Mouse (Mus musculus): ENCODE data around the gene Btbd18. TPM values are rescaled to one million over a fixed set of nuclear protein-coding genes. Genes with fewer than 3 reads are reported as not detected.

The Btbd18 gene
- polyA plus RNA-seq, 1 experiment from 2014 or later: 0.77 TPM

DNA sequence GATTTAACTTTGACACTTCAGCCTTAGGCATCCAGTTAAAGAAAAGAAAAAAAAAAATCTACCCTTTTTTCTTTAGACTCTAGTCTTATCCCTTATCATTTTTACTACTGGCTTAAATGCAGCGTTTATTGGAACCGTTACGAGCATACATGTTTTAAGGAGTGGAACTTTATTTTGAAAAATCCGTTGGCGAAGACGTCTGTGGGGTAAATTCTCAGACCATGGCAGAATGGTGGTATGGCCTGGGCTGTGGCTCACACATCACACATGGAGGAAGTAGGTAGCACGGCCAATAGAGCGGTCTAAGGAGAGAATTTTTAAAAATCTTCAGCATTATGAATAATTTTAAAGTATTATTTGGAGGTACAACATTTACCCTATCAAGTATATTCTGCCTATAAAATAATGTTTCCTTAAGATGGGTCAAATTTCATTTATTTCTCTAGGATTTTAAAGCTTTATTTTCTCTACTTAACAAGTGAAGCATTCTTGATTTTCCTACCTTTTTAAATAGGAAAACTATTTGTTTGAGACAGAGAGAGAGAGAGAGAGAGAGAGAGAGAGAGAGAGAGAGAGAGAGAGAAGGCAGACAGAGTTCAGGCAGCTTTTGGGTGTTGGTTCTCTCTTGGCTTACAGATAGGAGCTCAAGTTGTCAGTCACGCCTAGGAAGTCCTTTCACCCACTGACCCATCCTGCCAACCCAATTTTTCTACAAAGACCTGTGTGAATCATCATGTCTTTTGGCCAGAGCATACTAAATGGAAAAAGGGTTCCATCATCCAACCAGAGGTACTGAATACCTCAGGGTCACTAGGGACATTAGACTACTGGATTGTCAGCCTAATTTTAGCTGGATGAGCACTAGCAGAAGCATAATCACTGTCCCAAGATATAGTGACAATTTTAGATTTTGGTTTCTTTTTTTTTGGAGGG, 57.8 kb downstream of the Btbd18 start:
- 41% methylated on average over 9 of the region's 9 CpGs for WGBS
- Histone ChIP-seq H3K27ac (ENCODE audit: low read depth, low read length) (peak overlapping the region; percentile 96; the same call in 1 of the 2 replicates), H3K4me3 (ENCODE audit: low read depth, low read length) (peak overlapping the region; percentile 96), H3K4me2 (ENCODE audit: low read depth, low read length, severe bottlenecking) (peak overlapping the region; percentile 85), H3K27me3 (ENCODE audit: control insufficient read depth, insufficient read depth, low read length) (no peaks in the 10 kb centered on the region), H3K9ac (ENCODE audit: low read length) (peak overlapping the region; percentile 95), H3K36me3 (ENCODE audit: control insufficient read depth, insufficient read depth, low read length) (no peaks in the 10 kb centered on the region), H3K9me3 (ENCODE audit: control insufficient read depth, low read length) (no peaks in the 10 kb centered on the region), H3K4me1 (replicated peaks; ENCODE audit: control insufficient read depth, insufficient read depth, low read length) (0 out of 2 replicates have a peak, but pooled peaks cover 2% of the 10 kb centered on the region)
- ATAC-seq (replicated peaks; ENCODE audit: low FRiP score) (no peak), DNase-seq (ENCODE audit: low spot score) (no peak)

DNA sequence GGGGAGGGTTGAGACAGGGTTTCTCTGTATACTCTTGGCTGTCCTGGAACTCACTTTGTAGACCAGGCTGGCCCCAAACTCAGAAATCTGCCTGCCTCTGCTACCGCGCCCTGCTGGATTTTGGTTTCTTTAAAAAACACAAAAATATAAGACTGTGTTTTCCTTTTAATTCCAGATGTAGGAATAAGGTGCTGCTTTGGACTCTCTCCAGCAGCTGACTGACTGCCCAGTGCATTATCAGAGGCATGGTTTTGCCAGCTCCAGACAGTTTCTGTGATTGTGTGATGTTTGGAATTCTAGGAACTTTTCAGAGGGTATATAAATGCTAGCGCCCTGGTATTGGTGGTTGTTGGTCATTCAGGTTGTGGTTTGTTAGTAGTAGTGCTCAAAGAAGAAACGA, 58.5 kb downstream of the Btbd18 start:
- no peak for ATAC-seq (replicated peaks; ENCODE audit: low FRiP score)
- Histone ChIP-seq H3K4me3 (ENCODE audit: low read depth, low read length) (no peak overlapping the region), H3K9me3 (ENCODE audit: control insufficient read depth, low read length) (no peaks in the 10 kb centered on the region), H3K9ac (ENCODE audit: low read length) (no peak overlapping the region), H3K4me1 (replicated peaks; ENCODE audit: control insufficient read depth, insufficient read depth, low read length) (0 out of 2 replicates have a peak, but pooled peaks cover 2% of the 10 kb centered on the region), H3K27ac (ENCODE audit: low read depth, low read length) (no peak overlapping the region), H3K27me3 (ENCODE audit: control insufficient read depth, insufficient read depth, low read length) (no peaks in the 10 kb centered on the region), H3K36me3 (ENCODE audit: control insufficient read depth, insufficient read depth, low read length) (no peaks in the 10 kb centered on the region), H3K4me2 (ENCODE audit: low read depth, low read length, severe bottlenecking) (no peak overlapping the region)
- no peak for DNase-seq (ENCODE audit: low spot score)
- WGBS: 90% methylated on average over 4 of the region's 4 CpGs

Other genes with a start within 250 kb of the Btbd18 start
- 13.3 and 14.1 TPM in 2 replicates for gene Calcrl, start 233.7 kb upstream of the Btbd18 start, polyA plus RNA-seq (2014; fragmentation: Nextera tagmentation; extraction: Ambion mirVana)
- 9.0 and 9.9 TPM in 2 replicates for gene Tfpi, start 182.3 kb upstream of the Btbd18 start, polyA plus RNA-seq (2014; fragmentation: Nextera tagmentation; extraction: Ambion mirVana)
- 33.4 and 36.2 TPM in 2 replicates for gene Ctnnd1, start 8.3 kb upstream of the Btbd18 start, polyA plus RNA-seq (2014; fragmentation: Nextera tagmentation; extraction: Ambion mirVana)
- gene Selenoh, start 11.7 kb downstream of the Btbd18 start, polyA plus RNA-seq (2014; fragmentation: Nextera tagmentation; extraction: Ambion mirVana): 494 and 502 TPM in 2 replicates
- gene Gm28635, start 19.0 kb downstream of the Btbd18 start, polyA plus RNA-seq (2014; fragmentation: Nextera tagmentation; extraction: Ambion mirVana): not detected in 2 replicates
- gene Med19, start 19.3 kb downstream of the Btbd18 start, polyA plus RNA-seq (2014; fragmentation: Nextera tagmentation; extraction: Ambion mirVana): 68.3 and 69.2 TPM in 2 replicates
- 177 and 184 TPM in 2 replicates for gene Tmx2, start 20.1 kb downstream of the Btbd18 start, polyA plus RNA-seq (2014; fragmentation: Nextera tagmentation; extraction: Ambion mirVana)
- gene Zdhhc5, start 56.1 kb downstream of the Btbd18 start, polyA plus RNA-seq (2014; fragmentation: Nextera tagmentation; extraction: Ambion mirVana): 27.7 and 28.4 TPM in 2 replicates
- 44.5 and 45.1 TPM in 2 replicates for gene Clp1, start 68.3 kb downstream of the Btbd18 start, polyA plus RNA-seq (2014; fragmentation: Nextera tagmentation; extraction: Ambion mirVana)
- 12.7 and 13.2 TPM in 2 replicates for gene Ypel4, start 75.0 kb downstream of the Btbd18 start, polyA plus RNA-seq (2014; fragmentation: Nextera tagmentation; extraction: Ambion mirVana)
- 3.7 and 4.3 TPM in 2 replicates for gene Gm19426, start 84.6 kb downstream of the Btbd18 start, polyA plus RNA-seq (2014; fragmentation: Nextera tagmentation; extraction: Ambion mirVana)
- gene Serping1, start 116.4 kb downstream of the Btbd18 start, polyA plus RNA-seq (2014; fragmentation: Nextera tagmentation; extraction: Ambion mirVana): 30.4 and 35.7 TPM in 2 replicates
- 36.6 and 38.4 TPM in 2 replicates for gene Ube2l6, start 139.7 kb downstream of the Btbd18 start, polyA plus RNA-seq (2014; fragmentation: Nextera tagmentation; extraction: Ambion mirVana)
- not detected in 2 replicates for gene Smtnl1, start 163.6 kb downstream of the Btbd18 start, polyA plus RNA-seq (2014; fragmentation: Nextera tagmentation; extraction: Ambion mirVana)
- gene Timm10, start 167.9 kb downstream of the Btbd18 start, polyA plus RNA-seq (2014; fragmentation: Nextera tagmentation; extraction: Ambion mirVana): 43.0 and 43.4 TPM in 2 replicates
- gene Slc43a1, start 179.8 kb downstream of the Btbd18 start, polyA plus RNA-seq (2014; fragmentation: Nextera tagmentation; extraction: Ambion mirVana): 22.0 and 27.5 TPM in 2 replicates
- gene Rtn4rl2, start 227.6 kb downstream of the Btbd18 start, polyA plus RNA-seq (2014; fragmentation: Nextera tagmentation; extraction: Ambion mirVana): 5.2 and 6.5 TPM in 2 replicates

All from forebrain, embryonic 11.5 days (tissue).